Mouse (Mus musculus): ENCODE measurements around the gene Pde1b.
A peak's percentile ranks its signal among the peaks of the same experiment; 100 is the strongest.

DNA sequence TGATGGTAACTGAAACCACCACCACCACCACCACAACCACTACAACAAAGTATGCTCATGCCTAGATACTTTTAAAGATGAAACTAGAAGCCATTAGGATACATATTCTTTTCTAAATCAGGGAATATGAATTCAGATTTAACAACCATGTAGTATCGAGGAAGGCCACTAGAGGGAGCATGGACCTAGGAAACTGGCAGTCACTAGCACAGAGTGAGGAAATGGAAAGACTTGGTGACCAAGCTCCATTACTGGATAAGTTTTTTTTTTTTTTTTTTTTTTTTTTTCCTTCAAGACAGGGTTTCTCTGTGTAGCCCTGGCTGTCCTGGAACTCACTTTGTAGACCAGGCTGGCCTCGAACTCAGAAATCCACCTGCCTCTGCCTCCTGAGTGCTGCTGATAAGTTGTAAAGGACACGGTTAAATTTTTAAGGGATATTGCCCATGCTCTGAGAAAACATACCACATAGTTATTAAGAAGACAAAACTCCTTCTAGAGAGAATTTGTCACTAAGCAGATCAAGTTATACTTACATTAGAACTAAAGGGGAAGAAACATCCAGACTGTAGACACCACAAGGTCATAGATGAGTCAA, 49.4 kb downstream of the Pde1b start:
- TF ChIP-seq CTCF (IDR thresholded peaks at IDR 0.05; ENCODE audit: low read depth) (peak; percentile 92), EP300 (IDR thresholded peaks at IDR 0.05; ENCODE audit: low read depth) (no peak)
